Mouse (Mus musculus) lung, postnatal 25 days (tissue): ENCODE measurements at regions not wholly inside any gene's neighbourhood (a gene's known extent, or its start where the extent isn't known, plus 50 kb on each side); places are given as distances from the start of the nearest gene placed in this dataset.
"Not testable (repeated sequence)": the region's sequence is repeated elsewhere in the genome, so short reads cannot be mapped to it uniquely, and the experiment has no call there.

Experiments
- DNase-seq: peaks from one replicate; pipeline ENCODE4 v3.0.0; 2022; ENCODE audit warnings: low spot score

GRCm38 (mm10) chr17:83990421-83991365, 142.9 kb upstream of the Haao start:
- DNase-seq, result peak; percentile 88

DNA sequence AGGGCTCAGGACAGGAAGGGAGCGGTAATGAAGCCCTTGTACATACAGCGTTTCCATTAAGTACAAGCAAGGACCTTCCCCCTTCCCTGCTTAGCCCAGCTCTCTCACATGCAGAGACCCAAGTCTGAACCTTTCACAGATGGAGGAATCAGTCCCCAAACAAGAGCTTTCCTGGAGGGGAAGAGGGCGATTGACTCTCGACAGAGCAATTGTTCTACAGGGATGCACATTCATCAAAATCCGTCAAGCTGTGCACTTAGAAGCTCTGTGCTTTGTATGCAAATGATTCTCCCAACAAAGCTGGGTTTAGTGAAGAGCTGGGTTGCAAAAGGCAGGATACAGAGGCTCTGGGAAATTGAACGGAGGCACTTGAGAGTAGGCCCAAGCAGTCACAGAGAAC, 141.1 kb upstream of the Haao start:
- DNase-seq, result no peak

GRCm38 (mm10) chr17:83988165-83988564, 140.4 kb upstream of the Haao start:
- DNase-seq, result no peak

- no peak for DNase-seq
These were observed 139.9 kb upstream of the Haao start for GRCm38 (mm10) chr17:83987683-83988082.

DNA sequence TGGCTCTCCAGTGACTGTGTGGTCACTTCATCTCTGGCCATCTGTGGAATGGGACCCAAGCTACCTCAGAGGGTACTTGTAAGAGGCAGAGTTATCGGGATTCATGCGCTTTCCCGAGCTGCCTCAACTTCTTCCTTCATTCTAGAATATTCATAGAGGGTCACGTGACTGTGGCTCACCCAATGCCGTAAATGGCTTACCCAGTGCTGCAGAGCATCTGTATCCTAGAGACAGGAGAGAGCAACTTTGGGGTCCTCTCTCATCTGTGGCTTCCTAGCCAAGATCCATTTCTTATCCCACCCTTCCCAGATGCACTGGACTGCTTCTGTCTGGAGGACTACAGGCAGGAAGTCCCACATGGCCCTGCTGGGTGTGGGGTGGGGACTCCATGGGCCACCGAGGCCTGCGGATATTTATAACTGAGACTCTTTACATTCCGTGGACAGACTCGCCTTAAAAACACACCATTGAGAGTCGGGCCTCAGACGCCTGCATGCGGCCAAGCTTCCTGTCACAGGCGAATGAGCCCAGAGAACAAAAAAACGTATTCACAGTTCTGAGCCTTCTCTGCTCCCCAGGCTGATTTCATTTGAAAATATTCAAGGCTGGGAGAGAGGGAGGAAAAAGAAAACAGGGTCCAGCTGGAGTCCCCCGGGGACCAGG, 138.3 kb upstream of the Haao start:
- no peak for DNase-seq

GRCm38 (mm10) chr17:83985333-83985790, 137.6 kb upstream of the Haao start:
- DNase-seq, result no peak

DNA sequence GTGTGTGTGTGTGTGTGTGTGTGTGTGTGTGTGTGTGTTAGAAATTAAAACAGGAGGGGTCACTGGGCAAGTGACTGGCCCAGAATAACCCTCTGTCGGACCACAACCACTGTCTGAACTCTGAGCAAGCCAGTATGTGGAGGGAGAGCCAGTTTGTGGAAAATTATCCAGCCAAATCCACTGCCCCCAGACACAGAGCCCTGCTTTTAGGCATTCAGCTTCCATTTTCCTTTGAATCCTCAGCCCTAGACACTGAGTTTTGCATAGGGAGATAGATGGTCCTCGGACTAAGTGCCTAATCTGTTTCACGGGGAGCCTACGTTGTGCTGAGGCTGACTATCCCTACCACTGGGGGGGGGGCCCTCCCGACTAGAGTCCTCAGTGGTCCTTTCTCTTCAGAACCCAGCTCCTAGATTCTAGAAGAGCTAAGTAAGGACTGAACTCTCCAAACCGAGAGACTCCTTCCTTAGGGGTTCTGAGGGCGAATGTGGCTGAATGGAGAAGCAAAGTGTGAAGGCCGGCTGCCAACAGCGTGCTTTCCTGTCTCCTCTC, 136.2 kb upstream of the Haao start:
- no peak for DNase-seq

DNA sequence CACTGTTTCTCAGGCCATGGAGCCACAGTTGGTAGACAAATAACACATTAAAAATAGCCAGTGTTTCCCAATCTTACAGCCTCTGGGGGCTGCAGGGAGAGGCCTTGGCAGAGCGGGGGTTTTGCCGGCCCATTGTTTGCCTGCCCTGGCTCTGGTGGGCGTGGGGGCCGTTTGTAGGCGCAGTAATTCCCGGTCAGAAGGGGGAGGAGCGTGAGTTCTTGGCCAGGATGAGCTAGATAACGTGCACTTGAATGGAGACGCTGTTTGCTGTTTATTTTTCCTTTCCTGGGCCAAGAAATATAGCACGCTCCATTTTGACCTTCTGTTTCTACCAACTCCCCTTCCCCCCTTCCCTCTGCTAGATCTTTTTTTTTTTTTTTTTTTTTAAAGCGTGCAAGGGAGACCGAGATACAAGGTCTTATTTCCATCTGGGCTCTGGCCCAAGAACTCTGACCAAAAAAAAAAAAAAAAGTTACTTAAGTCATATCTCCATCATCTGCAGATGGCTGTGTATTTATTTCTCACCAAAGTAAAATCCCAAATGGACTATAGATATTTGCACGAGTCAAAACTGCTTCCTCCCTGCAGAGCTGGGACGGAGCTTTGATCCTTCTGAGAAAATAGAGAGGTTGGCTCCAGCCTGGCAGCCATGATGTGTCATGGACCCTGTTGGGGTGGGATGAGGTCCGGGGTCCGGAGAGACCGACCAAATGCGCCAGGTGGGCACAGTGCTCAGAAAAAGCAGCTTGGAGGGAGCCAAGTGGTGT, 135.5 kb upstream of the Haao start:
- peak; percentile 87 for DNase-seq

GRCm38 (mm10) chr17:83982700-83983069, 134.9 kb upstream of the Haao start:
- no peak for DNase-seq

DNA sequence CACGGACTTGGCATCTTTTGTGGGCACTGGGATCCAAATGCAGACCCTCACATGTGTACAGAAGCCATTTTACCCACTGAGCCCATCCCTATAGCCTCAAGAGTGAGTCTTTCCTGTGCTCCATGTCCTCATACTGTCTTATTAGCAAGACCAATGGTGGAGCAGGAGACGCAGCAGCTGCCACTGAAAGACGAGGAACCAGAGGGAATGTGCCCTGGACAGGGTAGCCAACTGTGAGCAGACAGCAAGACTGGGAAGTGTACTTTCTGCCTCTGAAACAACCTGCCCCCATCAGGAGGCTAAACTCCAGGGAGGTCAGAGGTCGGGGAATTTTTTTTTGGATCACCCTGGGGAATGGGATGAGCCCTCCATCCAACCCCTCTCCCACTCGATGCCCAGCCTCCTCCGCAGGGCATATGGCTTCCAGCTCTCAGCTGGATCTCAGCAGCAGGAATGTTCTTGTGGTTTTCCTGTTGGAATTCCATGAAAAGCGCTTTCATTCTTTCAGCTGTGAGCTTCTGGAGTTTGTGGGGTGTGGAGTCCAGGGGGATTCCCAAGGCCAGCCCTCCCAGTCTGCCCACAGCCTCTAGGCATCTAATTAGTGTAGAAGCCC, 131.2 kb upstream of the Haao start:
- DNase-seq, result no peak

DNA sequence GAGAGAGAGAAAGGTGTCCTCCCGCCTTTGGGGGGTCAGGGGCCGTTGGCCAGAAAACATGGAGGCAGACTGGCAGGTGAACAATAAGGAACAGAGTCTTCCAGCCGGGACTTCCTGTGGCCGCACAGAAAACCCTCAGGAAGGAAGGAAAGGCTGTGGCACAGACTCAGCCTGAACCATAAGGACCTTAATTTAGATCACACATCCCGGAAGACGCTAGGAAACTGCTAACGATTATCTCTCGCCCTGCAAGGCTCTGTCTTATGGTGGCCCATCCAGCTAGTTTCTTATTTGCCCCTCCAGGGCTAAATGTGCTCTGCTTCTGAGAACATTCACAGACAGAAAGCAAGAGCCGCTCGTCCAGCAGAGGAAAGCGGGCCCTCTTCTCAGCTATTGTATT, 130.0 kb upstream of the Haao start:
- DNase-seq, result no peak

DNA sequence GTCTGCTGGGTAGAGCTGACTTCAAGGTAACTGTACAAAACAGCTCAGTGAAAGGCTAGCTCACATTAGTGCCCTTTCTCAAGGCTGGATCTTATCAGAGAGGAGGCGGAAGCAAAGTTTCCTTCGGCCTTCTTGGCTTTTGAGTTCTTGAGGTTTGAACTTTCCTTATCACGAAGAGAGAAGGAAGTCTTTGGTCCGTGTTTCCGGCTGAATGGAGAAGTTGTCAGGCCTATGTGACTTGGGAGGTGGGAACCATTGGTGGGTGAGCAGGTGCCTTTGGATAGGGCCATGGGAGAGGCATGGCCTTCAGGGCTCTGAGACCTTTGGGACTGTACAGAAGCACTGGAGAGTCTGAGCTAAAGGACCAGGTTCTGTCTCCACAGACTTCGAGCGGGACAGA, 128.1 kb upstream of the Haao start:
- no peak for DNase-seq

GRCm38 (mm10) chr17:83973461-83974350, 125.9 kb upstream of the Haao start:
- DNase-seq, result peak; percentile 70

GRCm38 (mm10) chr17:83972874-83973273, 125.1 kb upstream of the Haao start:
- DNase-seq, result no peak

DNA sequence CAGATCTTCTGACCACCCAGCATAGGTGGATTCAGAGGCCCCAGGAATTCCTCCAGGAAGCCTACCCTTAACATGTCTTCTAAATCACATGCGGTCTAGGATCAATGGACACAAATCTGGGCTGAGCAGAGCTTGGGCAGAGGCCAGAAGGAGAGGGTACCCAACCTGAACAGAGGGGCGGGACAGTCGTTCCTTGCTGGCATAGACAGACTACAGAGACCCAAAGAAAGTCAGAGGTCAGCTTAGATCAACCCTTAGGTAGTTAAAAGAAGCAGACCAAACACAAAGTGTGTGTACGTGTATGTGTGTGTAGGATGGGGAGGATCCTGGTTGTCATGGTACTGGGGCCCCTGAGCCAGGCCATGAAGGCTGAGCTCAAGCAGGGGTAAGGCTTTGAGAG, 124.7 kb upstream of the Haao start:
- DNase-seq, result no peak

DNA sequence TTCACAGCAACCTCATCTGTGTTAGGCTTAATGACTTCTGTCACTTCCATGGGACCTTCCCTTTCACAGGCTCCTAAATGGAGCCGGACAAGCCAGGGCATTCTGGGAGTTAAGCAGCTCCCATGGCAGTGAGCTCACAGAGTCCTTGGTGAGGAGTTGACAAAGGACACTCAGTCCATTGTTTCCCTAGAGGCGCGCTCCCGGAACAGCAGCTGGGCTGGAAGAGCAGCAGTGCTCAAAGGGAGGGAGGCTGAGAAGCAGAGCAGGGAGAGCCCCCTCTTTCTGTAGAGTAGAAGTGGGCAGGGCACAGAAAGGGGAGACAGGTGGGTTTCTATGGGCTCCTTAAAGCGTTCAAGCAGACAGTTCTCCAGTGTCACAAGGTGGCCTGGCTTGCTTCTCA, 124.3 kb upstream of the Haao start:
- DNase-seq, result no peak

GRCm38 (mm10) chr17:83969407-83969826, 121.7 kb upstream of the Haao start:
- no peak for DNase-seq

DNA sequence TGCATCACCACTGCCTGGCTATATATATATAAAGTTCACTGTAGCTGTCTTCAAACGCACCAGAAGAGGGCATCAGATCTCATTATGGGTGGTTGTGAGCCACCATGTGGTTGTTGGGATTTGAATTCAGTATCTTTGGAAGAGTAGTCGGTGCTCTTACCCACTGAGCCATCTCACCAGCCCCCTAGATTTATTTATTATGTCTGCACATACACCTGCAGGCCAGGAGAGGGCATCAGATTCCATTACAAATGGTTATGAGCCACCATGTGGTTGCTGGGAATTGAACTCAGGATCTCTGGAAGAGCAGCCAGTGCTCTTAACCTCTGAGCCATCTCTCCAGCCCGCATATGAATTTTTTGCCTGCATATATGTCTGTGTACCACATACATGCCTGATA, 120.4 kb upstream of the Haao start:
- DNase-seq, result not testable (repeated sequence)

- no peak for DNase-seq
These were observed 119.2 kb upstream of the Haao start for GRCm38 (mm10) chr17:83967007-83967406.

DNA sequence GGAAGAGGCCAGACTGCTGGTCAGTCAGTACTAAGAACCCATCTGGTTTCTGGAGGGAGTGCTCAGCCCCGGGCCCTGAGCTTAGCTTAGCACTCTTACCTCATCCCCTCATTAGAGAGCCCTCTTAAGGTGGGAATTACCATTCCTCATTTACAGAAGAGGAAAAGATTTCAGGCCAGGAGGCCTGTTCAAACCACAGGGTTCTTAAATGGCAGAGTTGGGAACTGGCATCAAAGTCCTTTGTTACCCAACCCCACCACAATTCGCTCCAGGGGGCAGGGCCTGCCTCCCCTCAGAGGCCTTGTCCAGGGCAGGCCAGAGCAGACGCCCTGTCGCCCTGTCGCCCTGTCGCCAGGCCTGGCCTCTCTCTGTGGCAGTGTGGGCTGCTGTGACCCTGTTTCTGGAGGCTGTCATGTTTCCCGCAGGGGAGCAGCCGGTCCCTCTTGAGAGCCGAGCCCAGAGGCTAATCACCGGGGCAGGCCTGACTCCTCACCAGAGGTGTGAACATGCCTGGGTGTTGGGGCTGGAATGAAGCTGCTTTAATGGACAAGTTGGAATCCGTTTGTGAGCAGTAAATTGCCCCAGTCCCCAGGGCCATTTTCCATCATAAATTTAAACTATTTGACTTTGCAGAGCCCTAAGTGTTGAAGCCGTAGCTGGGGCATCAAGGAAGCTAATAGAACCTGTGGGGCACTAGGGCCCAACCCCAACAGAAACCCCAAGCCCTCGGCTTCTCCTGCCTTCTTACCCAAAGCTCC, 116.9 kb upstream of the Haao start:
- DNase-seq, result no peak
